Mouse (Mus musculus) heart, embryonic 10.5 days (tissue): ENCODE results near the gene Tmem19. TPM values are rescaled to one million over a fixed set of nuclear protein-coding genes. Genes with fewer than 3 reads are reported as not detected.

ENCODE experiments used
- DNase-seq: peaks from one replicate; pipeline ENCODE4 v3.0.0-alpha.2; 2017; ENCODE audit warnings: low spot score
- H3K27ac ChIP-seq: fragments of 300-500 bp; sonication (generic); 2 replicates; pipeline ENCODE4 v1.5.1; 2016; ENCODE audit warnings: mild to moderate bottlenecking
- H3K27me3 ChIP-seq: fragments of 300-500 bp; sonication (generic); 2 replicates; pipeline ENCODE4 v1.6.1; 2016; ENCODE audit warnings: mild to moderate bottlenecking; ENCODE audit not compliant: poor library complexity, insufficient read depth, severe bottlenecking
- H3K36me3 ChIP-seq: fragments of 300-500 bp; sonication (generic); 2 replicates; pipeline ENCODE4 v1.6.1; 2016; ENCODE audit warnings: mild to moderate bottlenecking, moderate library complexity
- H3K4me1 ChIP-seq: fragments of 300-500 bp; sonication (generic); 2 replicates; pipeline ENCODE4 v1.6.1; 2016; ENCODE audit warnings: mild to moderate bottlenecking
- H3K4me3 ChIP-seq: fragments of 300-500 bp; sonication (generic); 2 replicates; pipeline ENCODE4 v1.5.1; 2016; ENCODE audit warnings: mild to moderate bottlenecking, moderate library complexity
- H3K9me3 ChIP-seq: fragments of 300-500 bp; sonication (generic); 2 replicates; pipeline ENCODE4 v1.6.1; 2016; ENCODE audit warnings: mild to moderate bottlenecking, moderate library complexity
- WGBS: fragments of 180-500 bp; shearing (Covaris S2); methylation state at CpG from one replicate; pipeline ENCODE4 v1.1.7; 2016; 5-methylcytosine and 5-hydroxymethylcytosine counted together
- polyA plus RNA-seq: library from polyadenylated mRNA; unstranded; fragments of >200 nt; fragmentation: Nextera tagmentation; extraction: Ambion mirVana; gene quantifications from 2 replicates; pipeline ENCODE4 v1.2.1, GENCODE M21; 2016

Gene Tmem19
- polyA plus RNA-seq, 1 experiment from 2014 or later, result 25.9 TPM

- peak; percentile 54 for DNase-seq
- WGBS, result 90% methylated on average over 9 of the region's 9 CpGs
- H3K9me3 ChIP-seq, result no peaks in the 10 kb centered on the region
- no peak overlapping the region for H3K27ac ChIP-seq
- H3K4me1 ChIP-seq, result no peaks in the 10 kb centered on the region
- no peak overlapping the region for H3K4me3 ChIP-seq
- no peaks in the 10 kb centered on the region for H3K27me3 ChIP-seq
- peaks cover 75% of the 10 kb centered on the region for H3K36me3 ChIP-seq
These were observed 71.6 kb downstream of the Tmem19 start for GRCm38 (mm10) chr10:115290671-115291070.

Other genes with a start within 250 kb of the Tmem19 start
- not detected in 2 replicates for gene Tph2, start 177.5 kb downstream of the Tmem19 start, polyA plus RNA-seq
- 46.7 and 50.8 TPM in 2 replicates for gene Tbc1d15, start 111.0 kb downstream of the Tmem19 start, polyA plus RNA-seq
- 3.4 and 3.6 TPM in 2 replicates for gene Rab21, start 46.9 kb downstream of the Tmem19 start, polyA plus RNA-seq
- gene Thap2, start 21.9 kb upstream of the Tmem19 start, polyA plus RNA-seq, result 16.7 and 18.1 TPM in 2 replicates
- gene Zfc3h1, start 22.5 kb upstream of the Tmem19 start, polyA plus RNA-seq, result 14.5 and 19.5 TPM in 2 replicates
- not detected in 2 replicates for gene A930009A15Rik, start 207.5 kb upstream of the Tmem19 start, polyA plus RNA-seq
- gene Lgr5, start 225.3 kb upstream of the Tmem19 start, polyA plus RNA-seq, result 0.76 and 4.0 TPM in 2 replicates